Mouse (Mus musculus): ENCODE measurements at regions not wholly inside any gene's neighbourhood (a gene's known extent, or its start where the extent isn't known, plus 50 kb on each side); places are given as distances from the start of the nearest gene placed in this dataset.

DNA sequence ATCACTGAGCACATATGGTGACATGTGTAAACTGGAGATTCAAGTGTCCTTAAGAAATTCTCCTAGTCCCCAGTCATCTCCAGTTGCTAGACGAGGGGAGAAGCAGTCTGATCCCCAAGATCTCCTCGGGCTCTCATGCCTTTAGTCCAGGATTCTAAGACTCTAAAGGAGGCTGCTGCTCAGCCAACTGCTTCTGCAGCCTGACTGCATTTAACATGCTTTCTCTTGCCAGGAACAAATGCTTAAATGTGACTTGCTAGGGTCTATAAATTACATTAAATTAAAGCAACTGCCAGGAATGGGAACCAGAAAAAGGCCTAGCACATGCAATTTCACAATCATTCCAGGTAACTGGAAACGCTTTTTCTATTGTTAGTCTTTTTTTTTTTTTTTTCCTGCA is 599.8 kb upstream of the Gcfc2 start:
- no peak for DNase-seq (ENCODE audit: low read depth, low spot score)

- DNase-seq (ENCODE audit: low read depth, low spot score): no peak
Observed at GRCm38 (mm10) chr6:81363969-81364529, 559.4 kb upstream of the Gcfc2 start.

- DNase-seq (ENCODE audit: low read depth, low spot score): no peak
Observed at GRCm38 (mm10) chr6:81388484-81388883, 535.0 kb upstream of the Gcfc2 start.

- no peak for DNase-seq (ENCODE audit: low read depth, low spot score)
Observed at GRCm38 (mm10) chr6:81403122-81403521, 520.3 kb upstream of the Gcfc2 start.

DNA sequence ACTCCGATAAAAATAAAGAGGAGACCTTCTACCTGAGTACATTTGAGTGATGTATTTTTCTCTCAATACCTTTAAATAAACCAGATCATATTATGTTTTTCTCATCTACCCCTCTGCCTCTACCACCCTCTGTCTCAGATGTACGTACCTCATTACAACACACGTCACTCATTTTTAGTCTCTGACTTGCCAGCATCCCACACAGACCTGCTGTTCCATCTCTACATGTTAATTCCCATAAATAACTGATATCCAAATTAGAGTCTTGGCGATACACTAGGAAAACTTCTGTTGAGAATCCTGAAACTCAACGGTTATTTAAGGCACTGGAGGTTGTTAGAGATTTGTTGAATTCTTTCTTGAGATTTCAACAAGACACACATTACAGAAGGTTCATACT is 509.9 kb upstream of the Gcfc2 start:
- no peak for DNase-seq (ENCODE audit: low read depth, low spot score)

DNA sequence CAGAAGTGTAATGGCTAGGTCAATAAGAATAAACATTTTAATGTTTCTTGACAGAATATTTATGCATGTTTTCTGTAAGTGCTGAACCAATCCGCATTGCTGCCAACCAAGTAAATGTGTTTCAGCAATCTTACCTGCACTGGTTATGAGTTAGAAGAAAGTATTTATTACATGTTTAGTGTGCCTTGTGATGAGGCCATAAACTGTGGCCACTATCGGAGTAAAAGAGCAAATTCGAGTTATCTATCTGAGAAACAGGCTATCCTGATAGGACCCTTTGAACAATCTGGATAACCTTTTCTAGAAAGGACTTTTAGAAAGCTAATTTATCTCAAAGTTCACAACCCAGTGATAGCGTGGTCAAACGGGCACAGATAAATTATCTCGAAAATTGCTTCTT is 488.7 kb upstream of the Gcfc2 start:
- no peak for DNase-seq (ENCODE audit: low read depth, low spot score)

DNA sequence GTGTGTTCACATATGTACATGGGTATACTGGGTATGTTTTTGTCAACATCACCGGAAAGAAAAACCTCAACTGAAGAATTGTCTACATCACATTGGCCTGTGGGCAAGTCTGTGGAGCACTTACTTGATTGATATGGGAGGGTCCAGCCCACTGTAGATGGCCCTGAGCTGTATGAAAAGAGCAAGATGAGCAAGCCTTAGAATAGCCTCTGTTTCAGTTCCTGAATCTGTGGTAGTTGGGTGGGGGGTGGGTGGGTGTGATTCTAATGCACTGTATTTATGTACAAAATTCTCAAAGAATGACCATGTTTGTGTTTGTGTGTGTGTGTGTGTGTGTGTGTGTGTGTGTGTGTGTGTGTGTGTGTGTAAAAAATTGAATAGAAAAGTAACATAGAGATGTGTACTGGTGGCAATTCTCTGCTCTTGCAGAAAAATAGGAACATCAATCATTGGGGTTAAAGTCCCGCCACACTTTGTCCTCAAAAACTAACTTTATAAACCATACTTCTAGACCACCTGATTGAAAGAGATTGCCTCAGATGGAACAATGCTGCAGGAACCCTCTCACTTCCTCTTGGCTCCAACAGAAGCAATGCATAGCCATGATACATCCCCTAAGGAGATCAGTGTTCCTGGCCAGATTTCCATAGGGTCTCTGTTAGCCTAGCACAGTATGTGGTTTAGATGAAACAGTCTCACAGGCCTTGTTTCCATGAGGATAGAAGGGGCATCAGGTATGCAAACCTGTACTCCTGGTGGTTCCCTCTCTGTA is 484.3 kb upstream of the Gcfc2 start:
- no peak for DNase-seq (ENCODE audit: low read depth, low spot score)

DNA sequence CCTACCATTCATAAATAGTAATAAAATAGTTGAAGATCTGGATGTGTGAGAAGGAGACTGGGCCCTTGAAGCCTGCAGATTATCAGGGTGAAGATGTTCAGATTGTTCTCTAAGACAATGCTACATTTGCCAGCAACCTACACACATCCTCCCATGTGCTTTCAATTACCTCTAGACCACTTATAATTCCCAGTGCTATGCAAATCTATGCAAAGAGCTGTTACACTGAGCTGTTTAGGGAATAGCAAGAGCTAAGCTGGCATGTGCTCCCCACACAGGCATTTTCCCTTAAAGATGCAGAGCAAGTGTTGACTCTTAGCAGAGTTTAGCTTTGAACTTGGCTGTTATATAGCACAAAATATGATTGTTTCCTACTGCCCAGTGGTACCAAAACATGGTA is 482.1 kb upstream of the Gcfc2 start:
- DNase-seq (ENCODE audit: low read depth, low spot score): no peak

DNA sequence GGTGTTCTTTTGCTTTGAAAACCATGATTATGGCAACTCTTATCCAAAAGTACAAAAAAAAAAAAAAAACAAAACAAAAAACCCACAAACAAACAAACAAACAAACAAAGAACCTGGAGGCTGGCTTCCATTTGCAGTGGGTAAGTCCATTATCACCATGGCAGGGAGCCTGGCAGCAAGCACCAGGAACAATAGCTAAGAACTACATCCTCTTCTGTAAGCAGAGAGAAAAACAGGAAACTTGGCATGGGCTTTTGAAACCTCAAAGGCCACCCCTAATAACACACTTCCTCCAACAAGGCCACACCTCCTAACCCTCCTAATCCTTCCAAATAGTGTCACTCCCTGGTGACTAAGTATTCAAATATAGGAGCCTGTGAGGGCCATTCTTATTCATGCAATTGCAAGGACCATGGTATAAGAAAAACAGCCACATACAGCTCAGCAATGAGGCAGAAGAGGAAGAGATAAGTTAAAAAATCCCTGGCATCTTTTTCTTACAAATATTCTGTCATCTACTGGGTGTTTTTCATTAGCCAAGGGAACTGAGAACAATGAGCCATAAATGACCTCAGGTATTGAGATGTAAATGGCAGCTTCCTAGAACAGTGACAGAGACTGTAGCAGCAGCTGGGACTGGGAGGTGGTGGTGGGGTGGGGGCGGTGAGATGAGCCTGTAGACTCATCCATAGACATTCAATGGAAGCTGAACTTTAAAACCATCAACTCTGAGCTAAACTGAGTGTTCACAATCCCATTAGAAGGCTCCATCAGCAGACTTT is 477.3 kb upstream of the Gcfc2 start:
- DNase-seq (ENCODE audit: low read depth, low spot score): peak; percentile 50

GRCm38 (mm10) chr6:81447701-81448100 is 475.8 kb upstream of the Gcfc2 start:
- DNase-seq (ENCODE audit: low read depth, low spot score): no peak

DNA sequence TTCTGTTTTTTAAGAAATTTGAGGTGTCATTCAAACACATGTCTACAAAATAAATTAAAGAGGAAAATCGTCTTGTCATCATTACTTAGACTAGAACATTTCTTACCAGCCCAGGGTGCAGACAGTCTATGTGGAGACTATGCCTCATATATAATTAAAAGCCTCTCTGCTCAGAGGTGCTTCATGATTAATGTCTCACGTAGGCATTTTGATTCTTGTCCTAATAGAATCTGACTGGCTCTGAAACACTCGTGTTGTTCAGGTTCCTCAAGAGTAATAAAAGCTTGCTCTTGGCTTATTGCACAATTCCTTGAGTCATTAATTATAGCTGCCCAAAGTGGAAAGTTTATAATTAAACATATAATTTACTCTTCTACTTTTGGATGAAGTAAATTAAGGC is 475.1 kb upstream of the Gcfc2 start:
- DNase-seq (ENCODE audit: low read depth, low spot score): no peak

- no peak for DNase-seq (ENCODE audit: low read depth, low spot score)
Observed at GRCm38 (mm10) chr6:81461095-81461494, 462.4 kb upstream of the Gcfc2 start.

- no peak for DNase-seq (ENCODE audit: low read depth, low spot score)
Observed at GRCm38 (mm10) chr6:81464442-81464841, 459.0 kb upstream of the Gcfc2 start.

DNA sequence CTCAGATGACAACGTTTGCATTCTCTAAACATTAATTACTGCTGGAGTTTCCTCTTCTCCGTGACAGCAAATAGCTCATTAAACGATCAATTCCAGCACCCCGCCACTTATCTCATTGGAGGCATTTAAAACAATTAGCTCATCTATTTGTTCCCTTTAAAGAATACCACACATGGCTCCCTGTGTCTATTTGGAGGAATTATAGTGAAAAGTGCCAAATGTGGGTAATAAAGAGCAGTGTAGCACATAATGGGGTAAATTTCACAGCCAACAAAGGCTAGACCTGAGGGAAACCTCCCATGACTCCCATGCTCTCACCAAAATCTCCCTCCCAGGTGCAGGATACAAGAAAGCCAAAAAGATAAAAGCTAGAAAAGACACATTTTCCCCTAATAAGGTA is 456.9 kb upstream of the Gcfc2 start:
- no peak for DNase-seq (ENCODE audit: low read depth, low spot score)

GRCm38 (mm10) chr6:81471340-81471955 is 452.0 kb upstream of the Gcfc2 start:
- DNase-seq (ENCODE audit: low read depth, low spot score): no peak

DNA sequence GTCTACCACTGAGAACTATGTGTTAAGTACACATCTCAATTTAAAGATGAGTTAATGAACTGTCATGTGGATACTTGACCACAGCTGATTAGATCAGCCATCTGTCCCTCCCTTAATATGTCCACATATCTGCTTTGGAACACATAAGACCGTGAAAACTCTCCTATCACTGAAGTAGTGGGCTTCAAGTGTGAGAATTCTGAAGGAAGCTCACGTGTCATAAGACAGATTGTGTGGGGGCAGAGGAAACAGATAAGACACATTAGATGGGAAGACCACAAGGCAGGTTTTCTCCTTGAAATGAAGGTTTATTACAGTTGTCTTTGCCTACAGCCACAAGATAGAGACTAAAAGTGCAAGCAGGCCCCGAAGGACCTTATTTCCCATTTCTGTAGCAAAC is 451.0 kb upstream of the Gcfc2 start:
- DNase-seq (ENCODE audit: low read depth, low spot score): no peak

- no peak for DNase-seq (ENCODE audit: low read depth, low spot score)
Observed at GRCm38 (mm10) chr6:81474786-81475185, 448.7 kb upstream of the Gcfc2 start.

DNA sequence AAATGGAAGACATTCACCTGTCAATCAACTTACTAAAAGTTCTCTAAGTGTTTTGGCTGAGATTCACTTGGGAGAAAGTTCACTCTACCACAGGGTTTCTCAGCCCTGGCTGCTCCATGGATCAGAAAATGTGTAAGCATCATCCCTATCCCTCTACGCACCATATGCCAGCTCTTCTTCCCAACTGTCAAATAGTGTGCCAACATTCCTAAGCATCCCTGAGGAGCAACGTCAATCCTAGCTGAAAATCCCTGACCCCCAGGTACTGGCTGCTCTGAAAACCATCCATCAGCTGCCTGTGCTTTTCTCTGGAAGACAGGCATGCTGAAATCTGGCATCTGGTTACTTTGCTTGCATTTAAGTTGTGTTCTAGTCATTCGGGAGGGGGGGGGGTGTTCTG is 436.5 kb upstream of the Gcfc2 start:
- DNase-seq (ENCODE audit: low read depth, low spot score): no peak

GRCm38 (mm10) chr6:81496239-81496638 is 427.2 kb upstream of the Gcfc2 start:
- no peak for DNase-seq (ENCODE audit: low read depth, low spot score)

GRCm38 (mm10) chr6:81517185-81517584 is 406.3 kb upstream of the Gcfc2 start:
- no peak for DNase-seq (ENCODE audit: low read depth, low spot score)

DNA sequence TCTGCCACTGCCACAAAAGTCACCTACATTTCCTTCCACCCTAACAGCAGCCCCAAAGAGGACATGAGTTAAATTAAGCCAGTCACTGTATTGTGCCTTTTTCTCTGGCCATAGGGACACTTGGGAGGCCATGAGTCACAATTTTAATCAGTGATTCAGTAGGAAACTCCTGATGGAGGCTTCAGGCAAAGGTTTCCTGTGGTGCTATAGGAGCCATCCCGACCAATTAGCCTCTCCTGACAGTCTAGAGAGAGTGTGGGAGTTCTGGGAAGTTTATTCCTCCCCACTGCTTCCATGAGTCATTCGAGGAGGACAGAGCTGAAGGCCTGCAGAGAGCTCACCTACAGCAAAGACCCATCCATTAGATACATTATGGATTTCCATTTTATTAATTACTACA is 361.2 kb upstream of the Gcfc2 start:
- no peak for DNase-seq (ENCODE audit: low read depth, low spot score)

DNA sequence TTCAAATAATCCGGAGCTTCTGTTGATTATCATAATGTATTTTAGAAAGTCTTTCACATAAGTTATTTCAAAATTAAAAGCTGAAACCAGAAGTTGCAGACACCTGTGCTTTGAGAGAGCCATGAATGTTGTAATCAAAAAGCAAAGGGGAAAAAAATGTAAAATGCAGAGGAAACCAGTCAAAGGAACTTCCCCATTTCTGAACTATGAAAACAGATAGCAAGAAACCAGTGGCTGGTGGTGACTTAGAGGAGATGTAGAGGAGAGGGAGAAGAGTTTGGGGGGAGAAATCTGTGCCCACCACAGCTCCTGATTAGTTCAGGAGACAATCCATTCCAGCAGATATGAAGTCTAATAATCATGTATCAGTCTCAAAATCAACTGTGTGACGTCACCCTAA is 360.3 kb upstream of the Gcfc2 start:
- no peak for DNase-seq (ENCODE audit: low read depth, low spot score)
